Mouse (Mus musculus) adipose tissue, adult 10 weeks (tissue): ENCODE results near the gene Crnkl1. TPM values are rescaled to one million over a fixed set of nuclear protein-coding genes. Genes with fewer than 3 reads are reported as not detected.

Experiments used
- polyA plus RNA-seq: library from polyadenylated mRNA; stranded (reverse); fragments of 350-450 nt; fragmentation: Illumina TruSeq; extraction: RNeasy Lipid Tissue Mini Kit (QIAGEN cat#74804); gene quantifications from one replicate; pipeline ENCODE4 v1.2.3, GENCODE M21; 2014; ENCODE audit warnings: low read depth, low replicate concordance

The Crnkl1 gene
- polyA plus RNA-seq, result 11.5 TPM

DNA sequence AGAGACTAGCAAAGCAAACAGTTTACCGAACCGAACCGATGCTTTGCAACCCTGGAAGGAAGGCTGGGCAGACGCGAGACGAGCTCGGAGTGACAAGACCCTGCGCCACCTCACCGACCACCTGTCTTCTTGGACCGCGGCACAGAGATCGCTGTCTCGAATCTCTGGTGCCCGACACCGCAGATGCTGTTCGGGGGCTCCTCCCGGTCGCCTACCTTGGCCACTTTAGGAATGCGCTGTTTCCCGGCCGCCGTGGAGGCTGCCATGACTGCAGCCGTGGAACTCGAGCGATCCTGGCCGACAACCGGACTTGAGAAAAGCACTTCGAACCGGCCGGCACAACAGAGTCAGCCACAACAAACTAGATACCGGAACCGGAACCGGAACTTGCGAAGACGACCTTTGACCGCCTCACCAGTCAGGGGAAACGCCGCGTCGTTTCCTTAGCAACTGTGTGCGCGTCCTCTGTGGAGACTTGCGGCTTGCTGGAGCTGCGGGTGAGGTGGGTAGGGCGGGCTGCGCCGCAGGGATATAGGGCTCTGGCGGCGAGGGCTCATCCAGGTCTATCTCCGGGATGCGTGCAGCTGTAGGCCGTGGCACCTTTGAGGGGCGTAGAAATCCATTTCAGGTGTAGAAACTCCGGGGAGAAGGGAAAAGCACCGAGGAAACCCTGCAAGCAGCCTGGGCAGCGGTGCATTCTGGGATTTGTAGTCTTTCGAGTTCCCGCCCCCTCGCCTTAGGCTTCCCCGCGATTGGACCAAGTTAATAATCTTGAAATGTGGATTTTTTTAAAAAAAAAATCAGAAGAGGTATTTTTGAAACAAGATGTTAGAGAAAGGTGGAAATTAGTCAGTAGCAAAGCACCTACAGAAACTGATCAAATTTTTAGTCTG lies at the start of gene Crnkl1, which contains the start of gene Cfap61:
Gene Crnkl1, minus strand, starts transcription at position 676 of the 893 bp plus-strand sequence.
Gene Cfap61, plus strand, starts transcription at position 446 of the 893 bp plus-strand sequence.

DNA sequence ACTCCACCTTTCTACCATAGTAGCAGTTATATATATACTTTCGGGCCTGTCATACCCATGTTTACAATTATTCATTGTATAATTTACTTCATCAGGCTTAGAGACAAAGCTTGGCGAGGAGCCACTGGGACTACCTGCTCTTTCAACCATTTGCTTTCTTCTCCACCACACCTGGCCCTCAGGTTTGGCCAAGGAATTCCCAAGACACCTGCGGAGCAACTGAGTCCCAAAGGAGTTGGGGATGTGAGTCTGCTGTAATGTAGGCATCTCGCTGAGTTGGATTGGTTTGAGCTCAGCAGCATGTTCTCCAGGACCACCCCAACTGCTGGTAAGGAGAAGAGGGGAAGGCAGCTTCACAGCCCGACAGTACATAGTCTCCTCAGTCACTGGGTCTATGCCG lies 33.0 kb downstream of the Crnkl1 start, which contains the start of gene Naa20:
Gene Naa20, plus strand, starts transcription at position 239 of the 400 bp plus-strand sequence.

Other genes starting within 250 kb of the Crnkl1 start
- 47.3 TPM for gene Naa20, start 32.9 kb downstream of the Crnkl1 start, polyA plus RNA-seq
- gene Cfap61, start 230 bp downstream of the Crnkl1 start, polyA plus RNA-seq, result 2.6 TPM